Comparison of ENCODE assay signal across 15 mouse cellular contexts in genomic region chr7:129049726-129050125, GRCm38 (mm10).
DNase-seq lines count a peak whose midpoint lies in the region; ATAC-seq and TF ChIP-seq lines count a peak whose summit lies in the region.
"Had no signal": no experiment of that assay in that cellular context is flagged by ENCODE, and none has a peak within 500 bp of the region (broad histone marks: within the 10 kb centered on the region; RNA-seq: fewer than 3 reads in every experiment).

No protein-coding gene starts in this region.

- no peaks in the 10 kb centered on the region for H3K4me1 ChIP-seq in heart, adult 2 months (ENCODE audit: control insufficient read depth, insufficient read depth, low read length)
- H3K4me1 ChIP-seq: intestine, embryonic 15.5 days; liver, embryonic 15.5 days; midbrain, embryonic 12.5 days; neural tube, embryonic 13.5 days had no signal

- 77% methylated on average over 4 of the region's 4 CpGs for WGBS in heart, adult 2 months

- H3K9ac ChIP-seq in heart, adult 2 months (ENCODE audit: low read depth, low read length), result no peak overlapping the region
- H3K9ac ChIP-seq: intestine, embryonic 15.5 days; liver, embryonic 15.5 days; midbrain, embryonic 12.5 days; neural tube, embryonic 13.5 days had no signal

- DNase-seq in heart, postnatal 10 days, result peak; percentile 5 to 8
- no peak for DNase-seq in heart, adult 2 months
- DNase-seq in brain, embryonic 14.5 days (ENCODE audit: low read depth), result peak; percentile 44
- DNase-seq in layer of hippocampus, adult 8-10 months (ENCODE audit: low spot score in 2 of 2), result peak; percentile 16 to 44
- DNase-seq in lung, postnatal 14 days, result peak; percentile 25
- no peak for DNase-seq in adrenal gland, postnatal 10 days
- no peak for DNase-seq in urinary bladder, postnatal 4 days (ENCODE audit: low spot score in 2 of 2)
- DNase-seq: heart, postnatal 36 days had no signal

- intact Hi-C loops in heart, postnatal 10 days (cut with DNase I), result no loop called here
- intact Hi-C loops in heart, adult 2 months (cut with DNase I), result no loop called here

- no peaks in the 10 kb centered on the region for H3K27me3 ChIP-seq in heart, adult 2 months (ENCODE audit: control insufficient read depth, insufficient read depth, low read length)
- H3K27me3 ChIP-seq: intestine, embryonic 15.5 days; liver, embryonic 15.5 days; midbrain, embryonic 12.5 days; neural tube, embryonic 13.5 days had no signal

- H3K27ac ChIP-seq in heart, adult 2 months, result no peak overlapping the region
- H3K27ac ChIP-seq: intestine, embryonic 15.5 days; left cerebral cortex, adult 2 months; liver, embryonic 15.5 days; midbrain, embryonic 12.5 days; neural tube, embryonic 13.5 days had no signal

- TF ChIP-seq CTCF in heart, adult 2 months (IDR thresholded peaks at IDR 0.05), result no peak
- no peak for TF ChIP-seq CTCF in brain, embryonic 14.5 days (IDR thresholded peaks at IDR 0.05; ENCODE audit: borderline replicate concordance, extremely low read depth, insufficient read depth, insufficient read length)

- no peak for TF ChIP-seq EP300 in heart, adult 2 months (IDR thresholded peaks at IDR 0.05; ENCODE audit: insufficient read depth, low read depth, low read length)

- no peaks in the 10 kb centered on the region for H3K79me2 ChIP-seq in heart, adult 2 months (replicated peaks; ENCODE audit: control insufficient read depth, insufficient read depth, low read length)

- H3K4me3 ChIP-seq in heart, adult 2 months, result no peak overlapping the region
- H3K4me3 ChIP-seq: intestine, embryonic 15.5 days; left cerebral cortex, adult 2 months; liver, embryonic 15.5 days; midbrain, embryonic 12.5 days; neural tube, embryonic 13.5 days had no signal

- H3K36me3 ChIP-seq in heart, adult 2 months (ENCODE audit: control insufficient read depth, insufficient read depth, low read length), result no peaks in the 10 kb centered on the region
- H3K36me3 ChIP-seq: intestine, embryonic 15.5 days; liver, embryonic 15.5 days; midbrain, embryonic 12.5 days; neural tube, embryonic 13.5 days had no signal

- TF ChIP-seq POLR2A in heart, adult 2 months (IDR thresholded peaks at IDR 0.05; ENCODE audit: insufficient read depth, low read depth, low read length), result no peak
- no peak for TF ChIP-seq POLR2A in brain, embryonic 14.5 days (IDR thresholded peaks at IDR 0.05; ENCODE audit: borderline replicate concordance, extremely low read depth, insufficient read depth, insufficient read length, poor library complexity, severe bottlenecking)

- ATAC-seq in megakaryocyte, adult 5-6 weeks (ENCODE audit: poor library complexity, severe bottlenecking), result no peak
- ATAC-seq: CD4-positive, CD25-positive, alpha-beta regulatory T cell, adult 4 months; intestine, embryonic 15.5 days had no signal

Comparison
In these comparisons a context has a peak if more than half of its experiments do, and no peak if none do; other contexts are left out.
1. DNase-seq: peak in heart, postnatal 10 days (2 of 2), brain, embryonic 14.5 days (single experiment), layer of hippocampus, adult 8-10 months (2 of 2) and lung, postnatal 14 days (single experiment); none in heart, adult 2 months (0 of 2), adrenal gland, postnatal 10 days (single experiment) and urinary bladder, postnatal 4 days (0 of 2).